Mouse (Mus musculus) kidney, postnatal 36 days (tissue): Measurements from ENCODE around the gene Znhit1.

Source experiments
- DNase-seq, 2 experiments: peaks; one replicate each; pipeline ENCODE4 v3.0.0; 2021 to 2022; ENCODE audit warnings: mixed read lengths in 2 of 2

Gene Znhit1

DNA sequence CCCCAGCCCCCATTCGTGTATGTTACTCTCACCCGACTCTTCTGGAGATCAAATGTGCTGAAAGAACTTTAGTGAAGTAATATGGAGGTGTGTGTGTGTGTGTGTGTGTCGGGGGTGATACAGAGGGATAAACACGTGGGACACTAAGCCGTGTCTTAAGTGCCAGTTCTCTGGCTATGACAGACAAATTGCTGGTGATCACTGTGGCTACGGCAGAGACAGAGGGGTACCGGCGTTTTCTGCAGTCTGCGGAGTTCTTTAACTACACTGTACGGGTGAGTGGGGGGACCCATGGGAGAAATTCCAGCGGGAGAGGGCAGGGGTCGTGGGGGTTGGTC, at the start of gene Znhit1:
Gene Znhit1, minus strand, starts transcription at position 88 of the 338 bp plus-strand sequence.
- DNase-seq: no peak

DNA sequence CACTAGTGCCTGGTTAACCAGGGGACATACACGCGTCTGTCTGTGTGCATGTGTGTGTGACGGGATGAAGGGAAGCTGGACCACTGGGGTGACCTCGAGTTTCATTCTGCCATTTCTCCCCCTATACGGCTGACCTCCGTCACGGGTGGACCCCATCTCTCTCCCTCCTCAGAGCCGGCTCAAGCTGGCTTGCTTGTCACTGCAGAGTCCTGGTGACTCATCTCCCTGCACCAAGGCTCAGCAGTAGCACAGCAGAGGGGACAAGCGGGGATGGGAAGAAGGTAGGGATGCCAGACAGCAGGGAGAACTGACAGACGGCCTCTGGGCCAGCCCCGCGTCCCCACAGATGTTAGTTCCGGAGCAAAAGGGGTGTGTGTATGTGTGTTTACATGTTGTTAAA, 48.4 kb upstream of the Znhit1 start:
- no peak for DNase-seq

DNA sequence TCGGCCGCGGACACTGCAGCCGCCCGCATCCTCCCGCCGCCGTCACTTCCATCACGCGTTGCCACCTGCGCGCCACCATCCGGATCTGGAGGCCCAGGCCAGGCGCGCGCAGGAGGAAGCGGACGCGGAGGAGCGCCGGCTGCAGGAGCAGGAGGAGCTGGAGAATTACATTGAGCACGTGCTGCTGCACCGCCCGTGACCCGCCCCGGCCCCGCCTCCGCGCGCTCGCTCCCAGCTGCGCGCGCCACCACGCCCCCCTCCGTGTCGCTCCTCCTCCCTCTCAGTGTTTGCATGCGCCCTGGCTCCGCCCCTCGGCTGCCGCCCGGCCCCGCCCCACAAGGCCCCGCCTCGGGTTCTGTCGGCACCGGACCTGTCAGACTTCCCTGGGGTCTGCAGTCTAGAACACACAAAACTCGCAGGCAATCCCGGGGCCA, 44.8 kb upstream of the Znhit1 start:
- peak; percentile 92 to 97 for DNase-seq

DNA sequence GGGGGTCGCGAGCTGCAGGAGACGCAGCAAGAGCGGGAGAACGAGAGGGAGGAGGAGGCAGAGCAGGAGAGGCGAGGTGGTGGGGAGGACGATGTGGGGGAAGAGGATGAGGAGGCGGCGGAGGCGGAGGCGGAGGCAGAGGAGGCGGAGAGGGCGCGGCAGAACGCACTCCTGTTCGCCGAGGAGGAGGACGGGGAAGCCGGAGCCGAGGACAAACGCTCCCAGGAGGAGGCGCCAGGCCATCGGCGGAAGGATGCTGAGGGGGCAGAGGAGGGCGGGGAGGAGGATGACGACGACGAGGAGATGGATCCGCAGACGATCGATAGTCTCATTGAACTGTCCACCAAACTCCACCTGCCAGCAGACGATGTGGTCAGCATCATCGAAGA, 44.2 kb upstream of the Znhit1 start:
- peak in 1 of 2 experiments; percentile 16 for DNase-seq

DNA sequence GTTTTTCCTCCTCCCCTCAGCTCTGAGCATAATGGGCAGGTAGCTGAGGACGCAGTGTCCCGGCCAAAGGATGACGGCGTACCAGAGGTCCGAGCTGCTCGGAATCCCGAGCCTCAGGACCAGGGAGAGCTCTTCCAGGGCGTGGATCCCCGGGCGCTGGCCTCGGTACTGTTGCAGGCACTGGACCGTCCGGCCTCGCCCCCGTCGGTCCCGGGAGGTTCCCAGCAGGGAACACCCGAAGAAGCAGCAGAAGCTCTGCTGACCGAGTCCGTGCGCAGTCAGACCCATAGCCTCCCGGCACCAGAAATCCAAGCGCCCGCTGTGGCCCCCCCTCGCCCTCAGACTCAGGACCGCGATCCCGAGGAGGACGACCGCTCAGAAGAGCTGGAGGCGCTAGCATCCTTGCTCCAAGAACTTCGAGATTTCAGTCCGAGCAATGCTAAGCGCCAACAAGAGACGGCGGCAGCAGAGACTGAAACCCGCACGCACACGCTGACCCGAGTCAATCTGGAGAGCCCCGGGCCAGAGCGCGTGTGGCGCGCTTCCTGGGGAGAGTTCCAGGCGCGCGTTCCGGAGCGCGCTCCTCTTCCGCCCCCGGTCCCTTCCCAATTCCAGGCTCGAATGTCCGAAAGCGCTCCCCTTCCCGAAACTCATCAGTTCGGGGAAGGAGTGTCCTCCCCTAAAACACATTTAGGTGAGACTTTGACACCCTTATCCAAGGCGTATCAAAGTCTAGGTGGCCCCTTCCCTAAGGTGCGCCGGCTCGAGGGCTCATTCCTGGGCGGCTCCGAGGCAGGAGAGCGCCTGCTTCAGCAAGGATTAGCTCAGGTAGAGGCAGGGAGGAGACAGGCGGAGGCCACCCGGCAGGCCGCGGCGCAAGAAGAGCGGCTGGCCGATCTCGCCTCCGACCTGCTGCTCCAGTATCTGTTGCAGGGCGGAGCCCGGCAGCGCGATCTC, 43.5 kb upstream of the Znhit1 start:
- DNase-seq: peak; percentile 19 to 65

DNA sequence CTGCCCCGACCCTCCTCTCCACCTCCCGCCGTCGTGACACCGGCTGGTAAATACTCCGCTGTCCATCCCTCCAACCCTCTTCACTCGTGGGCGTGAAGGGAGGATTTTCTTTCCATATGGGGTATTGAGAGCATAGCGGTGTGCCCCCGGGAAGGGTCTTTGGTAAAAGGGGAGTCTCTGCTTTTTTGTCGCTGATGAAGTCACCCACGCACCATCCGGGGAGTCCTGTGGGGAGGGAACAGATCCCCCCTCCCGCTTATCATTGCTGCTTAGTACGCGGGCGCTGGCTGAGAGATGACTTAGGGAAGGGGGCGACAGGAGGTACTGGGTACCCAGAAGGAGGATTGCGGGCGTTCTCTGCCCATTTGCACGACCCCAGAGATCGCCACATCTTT, 42.6 kb upstream of the Znhit1 start:
- DNase-seq: no peak

DNA sequence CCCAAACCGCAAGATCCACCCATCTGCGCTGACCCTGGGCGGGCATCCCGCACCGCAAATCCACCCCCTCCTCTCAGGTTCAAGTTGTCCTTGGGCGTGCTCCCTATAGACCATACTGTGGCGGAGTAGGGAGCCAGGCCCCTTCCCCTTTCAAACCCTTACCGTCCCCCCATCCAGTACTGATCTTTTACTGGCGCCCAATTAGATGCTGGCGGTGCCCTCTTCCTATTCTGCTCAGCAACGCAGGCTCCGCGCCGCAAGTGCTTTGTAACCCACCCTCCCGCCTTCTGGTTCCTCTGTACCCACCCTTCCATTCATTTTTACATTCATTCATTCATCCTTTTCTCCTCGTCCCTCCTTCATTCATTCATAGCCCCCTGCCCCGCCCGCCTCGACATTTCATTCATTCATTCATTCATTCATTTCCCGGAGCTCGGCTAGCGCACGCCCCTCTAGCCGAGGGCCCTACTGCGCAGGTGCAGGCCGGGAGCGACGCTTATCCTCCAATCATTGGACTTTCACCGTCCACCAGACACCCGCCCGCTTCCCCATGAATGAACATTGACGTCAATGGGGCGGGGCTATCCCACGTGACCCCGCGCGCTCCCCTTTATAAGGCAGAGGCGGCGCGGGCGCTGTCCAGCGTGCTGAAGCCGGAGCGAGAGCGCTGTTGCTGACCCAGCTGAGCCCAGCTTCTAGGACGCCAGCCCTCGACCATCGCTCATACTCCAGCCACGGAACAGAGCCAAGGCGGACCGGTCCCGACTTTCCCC, 42.0 kb upstream of the Znhit1 start:
- peak; percentile 97 to 98 for DNase-seq

DNA sequence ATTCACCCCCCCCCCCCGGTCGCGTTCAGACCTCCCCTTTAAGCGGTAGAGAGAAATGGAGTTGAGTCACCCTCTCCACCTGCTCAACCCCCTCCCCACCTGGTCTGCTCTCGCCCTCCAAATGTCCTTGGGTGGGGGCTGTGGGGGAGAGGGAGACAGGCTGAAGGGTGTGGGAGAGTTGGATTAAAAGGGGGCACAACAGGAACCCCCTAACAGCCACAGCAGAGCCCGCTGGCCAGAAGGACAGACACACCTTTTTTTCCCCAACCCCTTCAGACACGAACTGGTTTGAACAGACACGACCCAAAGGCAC, 41.4 kb upstream of the Znhit1 start:
- no peak for DNase-seq

DNA sequence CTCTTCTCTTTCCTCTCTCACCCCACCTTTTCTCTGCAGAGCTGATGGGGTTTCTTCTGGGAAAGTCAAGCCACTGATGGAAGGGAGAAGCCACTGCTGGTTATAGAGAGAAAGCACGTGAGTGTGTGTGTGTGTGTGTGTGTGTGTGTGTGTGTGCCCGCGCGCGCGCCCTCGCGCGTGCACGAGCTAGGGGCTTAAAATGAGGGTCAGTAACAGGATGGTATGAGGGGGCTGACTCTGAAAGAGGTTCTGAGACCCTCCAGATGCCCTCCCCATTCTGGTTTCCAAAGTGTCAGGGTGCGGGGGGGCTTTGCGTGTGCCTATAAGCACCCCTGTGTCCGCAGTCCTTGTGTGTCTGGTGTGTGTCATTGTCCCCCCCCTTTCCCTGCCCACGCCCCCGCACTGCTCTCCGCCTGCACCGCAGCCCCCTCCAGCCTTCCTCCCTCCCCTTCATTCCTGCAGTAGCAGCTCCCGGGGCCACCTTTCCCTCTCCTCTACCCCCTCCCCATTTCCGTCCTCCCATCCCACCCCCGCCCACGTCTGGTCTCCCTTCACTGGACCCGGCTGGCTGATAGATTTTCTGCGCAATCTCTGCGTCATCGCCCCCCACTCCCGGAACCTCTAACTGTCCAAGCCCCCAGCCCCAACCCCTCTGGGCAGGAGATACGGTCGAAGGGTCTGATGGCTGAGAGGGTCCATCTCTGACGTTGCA, 40.9 kb upstream of the Znhit1 start:
- DNase-seq: no peak

DNA sequence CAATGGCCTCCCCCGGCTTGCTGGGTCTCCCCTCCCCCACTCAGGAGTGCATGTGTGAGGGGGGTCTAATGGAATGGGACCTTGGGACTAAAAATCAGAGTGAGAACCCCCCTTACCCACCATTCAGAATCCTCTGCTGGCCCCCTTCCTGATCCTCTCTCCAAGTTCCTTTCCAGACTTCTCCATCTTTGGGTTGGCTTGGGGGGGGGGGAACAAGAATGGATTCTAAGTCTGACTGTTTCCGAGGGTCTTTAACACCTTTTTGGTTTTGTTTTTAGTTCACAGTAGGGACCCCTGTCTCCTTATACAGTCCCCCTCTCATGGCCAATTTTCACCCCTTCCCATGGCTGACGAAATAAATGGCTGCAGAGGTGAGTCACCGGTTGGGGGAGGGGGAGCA, 38.3 kb upstream of the Znhit1 start, which contains the start of gene Vgf:
Gene Vgf, plus strand, starts transcription at position 301 of the 400 bp plus-strand sequence.
- DNase-seq: no peak

DNA sequence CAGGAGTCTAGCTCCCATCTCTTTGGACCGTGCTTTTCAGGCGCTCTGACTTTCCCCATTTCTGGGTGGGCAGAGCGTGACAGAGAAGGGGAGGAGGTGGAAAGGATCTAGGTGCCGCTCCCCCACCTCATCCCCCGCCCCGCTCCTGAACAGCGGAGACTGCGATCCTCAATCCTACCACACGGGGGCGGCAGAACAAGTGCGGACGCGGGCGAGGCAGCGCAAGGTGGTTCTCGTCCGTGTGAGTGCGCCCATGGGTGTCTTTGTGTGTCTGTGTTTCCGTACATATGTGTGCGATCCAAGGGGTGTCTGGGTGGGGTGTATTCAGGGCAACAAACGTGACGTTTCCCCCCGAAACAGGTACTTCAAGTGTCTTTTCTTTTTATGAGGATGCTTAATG, 37.3 kb upstream of the Znhit1 start:
- peak; percentile 60 to 92 for DNase-seq

DNA sequence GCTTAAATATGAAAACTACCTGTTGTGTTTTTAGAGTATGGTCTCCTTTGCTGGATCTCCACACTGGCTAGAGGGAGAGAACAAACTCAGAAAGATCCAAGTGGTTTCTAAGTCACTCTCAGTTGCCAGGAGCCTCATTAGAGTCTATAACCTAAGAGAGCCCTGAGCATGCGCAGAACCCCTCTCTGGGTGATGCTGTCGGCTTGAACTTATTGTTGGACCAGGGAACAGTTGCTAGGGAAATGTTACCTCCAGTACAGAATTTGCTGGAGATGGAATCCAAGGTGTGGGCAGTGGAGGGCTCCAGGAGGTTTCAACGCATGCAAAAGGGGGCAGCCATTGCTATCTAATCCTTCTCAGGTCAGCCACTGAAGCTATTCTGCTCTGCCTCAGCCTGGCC, 36.5 kb upstream of the Znhit1 start:
- no peak for DNase-seq

DNA sequence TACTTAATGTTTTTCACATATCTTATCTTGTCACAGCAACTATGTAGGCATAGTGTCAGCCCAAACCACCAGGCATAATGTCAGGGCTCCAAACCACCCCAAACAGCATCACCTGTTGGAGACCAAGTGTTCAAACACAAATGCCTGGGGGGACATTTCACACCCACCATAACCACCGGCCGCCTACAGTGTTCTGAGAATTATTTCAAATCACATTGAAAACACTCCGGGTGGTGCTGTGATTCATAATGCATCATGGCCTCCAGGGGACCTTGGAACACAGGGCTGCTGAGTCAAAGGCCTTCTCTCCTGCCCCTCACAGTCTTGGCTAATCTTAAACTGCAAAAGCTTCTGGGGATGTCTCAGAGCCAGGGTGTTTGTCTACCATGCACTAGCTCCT, 28.1 kb upstream of the Znhit1 start:
- DNase-seq: no peak

DNA sequence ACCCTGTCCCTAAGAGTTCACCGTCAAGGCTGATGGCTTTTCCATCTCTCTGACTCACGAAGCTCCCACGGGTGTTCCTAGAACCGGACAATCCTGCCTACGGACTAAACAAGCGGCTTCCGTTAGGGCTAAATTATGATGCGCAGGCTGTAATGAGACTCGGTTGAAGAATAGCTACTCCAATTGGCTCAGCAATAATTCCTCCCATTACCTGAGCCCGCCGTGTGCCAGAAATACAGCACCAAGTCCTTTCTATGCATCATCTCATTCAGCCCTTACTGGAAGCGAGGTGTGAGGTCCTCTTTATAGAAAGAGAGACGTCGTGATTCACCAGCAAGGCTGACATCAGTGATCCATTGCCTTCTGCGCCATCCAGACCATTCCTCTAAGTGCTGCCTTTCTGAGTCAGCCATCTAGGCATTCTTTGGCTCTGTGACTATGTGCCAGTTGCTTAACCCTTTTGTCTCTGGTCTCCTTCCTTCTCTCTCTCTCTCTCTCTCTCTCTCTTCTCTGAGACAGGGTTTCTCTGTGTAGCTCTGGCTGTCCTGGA, 24.7 kb upstream of the Znhit1 start:
- DNase-seq: no peak

DNA sequence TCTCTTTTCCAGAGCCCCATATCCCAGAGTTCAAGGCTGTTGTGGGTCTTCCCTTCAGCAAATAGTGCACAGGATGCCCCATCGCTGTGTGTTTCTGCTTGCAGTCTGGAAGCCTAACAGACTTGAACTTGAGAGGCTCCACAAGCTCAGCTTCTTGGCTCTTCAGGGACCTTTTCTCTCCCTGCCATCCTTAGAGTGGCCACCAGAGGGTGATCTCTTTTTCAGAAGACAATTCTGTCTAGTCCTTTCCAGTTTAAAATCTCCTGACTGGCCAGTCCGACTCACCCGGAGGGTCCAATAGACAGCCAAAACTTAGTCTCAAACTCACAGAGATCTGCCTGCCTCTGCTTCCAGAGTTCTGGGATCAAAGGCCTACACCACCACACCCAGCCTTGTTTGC, 22.2 kb upstream of the Znhit1 start:
- DNase-seq: peak; percentile 59 to 83

DNA sequence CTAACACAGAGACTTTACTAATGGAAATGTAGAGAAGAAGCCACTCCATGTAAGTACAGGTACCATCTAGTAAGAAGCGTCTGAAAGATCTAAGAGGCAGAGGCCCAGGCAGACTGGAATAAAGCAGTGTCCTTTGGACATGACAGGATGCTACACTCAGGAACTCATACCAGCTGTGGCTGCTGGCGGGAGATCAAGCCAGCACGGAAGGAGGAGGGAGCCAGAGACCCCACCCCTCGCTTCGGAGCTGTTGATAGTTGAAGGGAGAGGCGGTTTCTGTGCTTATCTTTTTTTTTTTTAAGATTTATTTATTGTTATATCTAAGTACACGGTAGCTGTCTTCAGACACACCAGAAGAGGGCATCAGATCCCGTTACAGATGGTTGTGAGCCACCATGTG, 19.5 kb upstream of the Znhit1 start:
- no peak for DNase-seq

DNA sequence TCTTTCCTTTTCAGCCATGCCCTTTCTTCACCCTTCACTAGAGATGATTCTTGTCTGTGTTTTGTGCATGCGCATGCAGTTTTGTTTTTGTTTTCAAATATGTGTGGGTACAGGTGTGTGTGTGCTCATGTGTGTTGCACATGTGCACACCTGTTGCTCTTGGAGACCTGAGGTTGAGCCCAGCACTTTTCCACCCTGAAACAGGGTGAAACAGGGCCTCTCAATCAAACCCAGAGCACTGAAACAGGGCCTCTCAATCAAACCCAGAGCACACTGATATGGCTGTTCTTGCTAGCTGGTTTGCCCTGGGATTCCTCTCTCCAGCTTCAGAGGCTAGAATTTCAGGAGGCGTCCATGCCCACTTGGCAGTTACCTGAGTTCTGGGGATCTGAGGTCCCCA, 12.8 kb upstream of the Znhit1 start:
- no peak for DNase-seq

DNA sequence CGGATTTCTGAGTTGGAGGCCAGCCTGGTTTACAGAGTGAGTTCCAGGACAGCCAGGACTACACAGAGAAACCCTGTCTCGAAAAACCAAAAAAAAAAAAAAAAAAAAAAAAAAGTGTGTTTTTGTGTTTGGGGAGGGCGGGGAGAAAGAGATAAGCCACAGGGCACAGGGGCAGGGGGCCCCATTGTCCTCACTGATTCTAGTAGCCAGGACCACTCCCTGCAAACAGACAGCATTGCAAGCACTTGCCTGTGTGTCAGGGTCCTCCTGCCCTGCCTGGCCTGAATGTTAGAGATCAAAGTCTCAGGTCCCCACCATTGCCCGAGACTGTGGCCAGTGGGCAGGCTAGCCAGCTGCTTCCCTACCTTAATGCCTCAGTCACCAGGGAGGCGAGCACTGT, 11.6 kb upstream of the Znhit1 start:
- no peak for DNase-seq

DNA sequence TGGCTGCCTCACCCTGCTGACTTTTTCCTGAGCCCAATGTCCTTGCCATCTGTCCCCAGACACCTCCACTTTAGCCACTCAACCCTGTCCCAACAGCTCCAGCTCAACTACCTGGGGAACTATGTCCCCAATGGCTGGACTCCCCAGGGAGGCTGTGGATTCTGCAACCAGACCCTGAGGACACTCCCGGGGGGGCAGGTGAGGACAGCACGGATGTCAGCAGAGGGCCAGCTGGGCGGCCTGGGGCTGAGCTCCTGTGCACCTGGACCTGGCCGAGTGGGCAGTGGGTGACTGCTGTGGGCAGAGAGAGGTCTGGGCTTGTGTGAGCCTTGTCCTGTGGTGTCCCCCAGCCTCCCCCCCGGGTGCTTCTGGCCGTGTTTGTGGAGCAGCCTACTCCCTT, 2.0 kb upstream of the Znhit1 start:
- no peak for DNase-seq

DNA sequence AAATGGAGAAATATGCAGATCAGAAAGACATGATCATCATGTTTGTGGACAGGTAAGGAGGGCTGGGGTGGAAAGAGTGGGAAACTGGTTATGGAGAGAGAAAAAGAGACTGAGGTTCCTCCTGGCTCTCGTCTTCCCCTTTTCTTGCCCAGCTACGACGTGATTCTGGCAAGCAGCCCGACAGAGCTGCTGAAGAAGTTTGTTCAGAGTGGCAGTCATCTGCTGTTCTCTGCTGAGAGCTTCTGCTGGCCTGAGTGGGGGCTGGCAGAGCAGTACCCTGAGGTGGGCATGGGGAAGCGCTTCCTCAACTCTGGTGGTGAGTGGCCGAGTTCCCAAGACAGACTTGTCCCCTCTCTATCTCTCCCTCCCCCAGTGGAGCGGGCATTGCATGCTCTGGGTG, 599 bp upstream of the Znhit1 start:
- DNase-seq: peak in 1 of 2 experiments; percentile 54

DNA sequence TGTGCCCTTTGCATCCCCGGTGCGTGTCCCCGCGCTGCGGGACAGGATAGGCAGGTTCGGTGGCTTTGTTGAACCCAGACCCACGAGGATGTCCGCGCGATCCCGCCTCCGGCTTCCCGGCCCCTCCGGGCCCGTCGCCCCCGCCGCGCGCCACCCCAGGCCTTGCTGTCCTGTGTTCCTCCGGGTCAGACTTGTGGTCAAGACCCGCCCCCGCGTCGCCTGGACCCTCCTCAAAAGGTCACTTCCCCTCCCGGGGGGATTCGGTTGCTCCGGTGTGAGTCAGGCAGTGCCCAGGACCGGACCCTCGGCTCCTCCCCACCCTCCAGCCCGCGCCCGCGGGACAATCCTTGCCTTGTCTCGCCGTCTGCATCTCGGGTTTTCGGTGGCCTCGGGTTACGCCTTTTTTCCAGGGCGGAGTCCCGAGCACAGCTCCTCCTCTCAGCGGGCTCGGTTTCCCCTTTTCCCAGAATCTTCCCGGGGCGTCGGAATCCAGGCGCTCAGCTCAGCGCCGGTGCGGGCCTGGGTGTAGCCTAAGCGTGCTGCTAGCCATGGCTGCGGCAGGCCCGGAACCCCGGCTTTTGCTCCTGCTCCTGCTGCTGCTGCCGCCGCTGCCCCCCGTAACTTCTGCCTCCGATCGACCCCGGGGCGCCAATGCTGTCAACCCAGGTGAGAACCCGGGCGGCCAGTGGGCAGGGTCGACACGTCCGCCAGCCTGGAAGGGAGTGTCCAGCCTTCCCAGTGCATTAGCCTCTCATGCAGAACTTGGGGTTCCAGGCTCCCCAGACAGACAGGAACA, 485 bp downstream of the Znhit1 start:
- peak; percentile 78 to 83 for DNase-seq

DNA sequence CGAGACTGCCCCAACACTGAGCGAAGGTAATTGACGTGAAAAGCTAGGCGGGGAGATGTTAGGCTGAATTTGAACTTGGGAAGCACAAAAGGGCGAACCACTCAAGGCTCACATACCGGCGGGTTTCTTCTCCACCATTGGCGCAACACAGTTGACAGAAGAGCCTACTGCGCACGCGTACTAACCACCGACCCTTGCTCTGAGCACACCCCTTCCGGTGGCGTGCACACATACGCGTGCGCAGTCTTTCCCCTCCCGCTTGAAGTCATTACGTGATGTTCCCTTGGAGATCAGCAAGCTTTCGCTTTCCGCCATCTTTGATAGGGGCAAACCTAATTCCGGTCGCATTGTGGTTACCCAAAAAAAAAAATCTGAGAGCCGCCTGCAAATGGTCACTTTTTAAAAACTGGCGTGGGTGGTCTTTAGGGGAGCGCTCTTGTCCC, 1.1 kb downstream of the Znhit1 start, which contains the start of gene Plod3:
Gene Plod3, plus strand, starts transcription at position 325 of the 443 bp plus-strand sequence.
- peak; percentile 97 to 99 for DNase-seq
